Mouse (Mus musculus) stomach, postnatal 0 days (tissue): ENCODE measurements around the gene Itga10.

ENCODE experiments used
- CTCF ChIP-seq: IDR thresholded peaks from 2 replicates; pipeline ENCODE4 v1.5.1; 2016; ENCODE audit warnings: antibody characterized with exemption, low read depth, mild to moderate bottlenecking, moderate library complexity
- EP300 ChIP-seq: optimal IDR thresholded peaks from 2 replicates; pipeline ENCODE3; 2016; ENCODE audit warnings: antibody characterized with exemption

DNA sequence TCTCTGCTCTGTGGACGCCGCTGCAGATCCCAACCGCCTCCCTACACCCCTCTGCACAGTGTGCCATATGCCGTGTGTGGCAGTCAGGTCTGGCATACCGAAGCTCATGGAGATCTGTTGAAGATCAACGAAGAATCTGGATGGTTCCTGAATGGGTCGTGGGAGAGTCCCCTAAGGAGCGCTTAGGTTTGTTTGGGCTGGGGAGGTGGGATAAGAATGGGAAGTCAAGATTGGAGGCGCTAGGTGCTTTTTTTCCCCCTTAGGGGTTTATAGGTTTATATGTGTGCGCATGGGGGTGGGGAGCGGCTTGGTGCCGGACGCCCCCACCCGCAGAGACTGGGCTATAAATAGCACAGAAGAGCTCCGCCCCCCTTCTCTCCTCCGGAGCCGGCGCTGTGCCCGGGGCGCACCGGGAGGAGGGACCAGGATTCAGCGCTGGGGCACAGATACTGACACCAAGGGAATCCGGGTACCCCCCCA lies 49.1 kb upstream of the Itga10 start, which contains the start of gene Ankrd34a:
- TF ChIP-seq CTCF: no peak
- TF ChIP-seq EP300: no peak
